Mouse (Mus musculus): ENCODE data around the gene Pou2f2. TPM values are rescaled to one million over a fixed set of nuclear protein-coding genes. Genes with fewer than 3 reads are reported as not detected.

Gene Pou2f2
- polyA plus RNA-seq, 1 experiment from 2014 or later: 0.59 TPM

- no peak for ATAC-seq (replicated peaks; ENCODE audit: low FRiP score, low read depth)
These were observed 112.2 kb downstream of the Pou2f2 start for GRCm38 (mm10) chr7:25067338-25067737.

GRCm38 (mm10) chr7:25063900-25064299 is 115.6 kb downstream of the Pou2f2 start:
- TF ChIP-seq CTCF (IDR thresholded peaks at IDR 0.05; ENCODE audit: low read depth): no peak
- H3K9me3 ChIP-seq (replicated peaks; ENCODE audit: low read length): no peaks in the 10 kb centered on the region
- no peak overlapping the region for H3K4me2 ChIP-seq (ENCODE audit: low read length)
- peaks cover 44% of the 10 kb centered on the region for H3K36me3 ChIP-seq (ENCODE audit: insufficient read depth, low read length)
- H3K27me3 ChIP-seq (ENCODE audit: insufficient read depth, low read length): no peaks in the 10 kb centered on the region
- no peaks in the 10 kb centered on the region for H3K4me1 ChIP-seq (replicated peaks; ENCODE audit: insufficient read depth, low read length)
- 78% methylated on average over 8 of the region's 8 CpGs for WGBS
- H3K9ac ChIP-seq (ENCODE audit: low read depth, low read length): no peak overlapping the region
- H3K4me3 ChIP-seq (replicated peaks; ENCODE audit: low read depth, low read length): no peak overlapping the region
- H3K27ac ChIP-seq: no peak overlapping the region
- DNase-seq (ENCODE audit: low spot score): no peak
- no peak for ATAC-seq (replicated peaks; ENCODE audit: low FRiP score, low read depth)

More at GRCm38 (mm10) chr7:25067338-25067737, 112.2 kb downstream of the Pou2f2 start:
- H3K4me3 ChIP-seq (replicated peaks; ENCODE audit: low read depth, low read length): no peak overlapping the region
- H3K9ac ChIP-seq (ENCODE audit: low read depth, low read length): no peak overlapping the region
- no peak overlapping the region for H3K27ac ChIP-seq
- peaks cover 26% of the 10 kb centered on the region for H3K36me3 ChIP-seq (ENCODE audit: insufficient read depth, low read length)
- 78% methylated on average over 7 of the region's 7 CpGs for WGBS
- no peak for TF ChIP-seq CTCF (IDR thresholded peaks at IDR 0.05; ENCODE audit: low read depth)
- H3K27me3 ChIP-seq (ENCODE audit: insufficient read depth, low read length): no peaks in the 10 kb centered on the region
- no peak for DNase-seq (ENCODE audit: low spot score)
- peaks cover 8% of the 10 kb centered on the region; the same call in 1 of the 2 replicates for H3K4me1 ChIP-seq (replicated peaks; ENCODE audit: insufficient read depth, low read length)
- no peak overlapping the region for H3K4me2 ChIP-seq (ENCODE audit: low read length)
- no peaks in the 10 kb centered on the region for H3K9me3 ChIP-seq (replicated peaks; ENCODE audit: low read length)

GRCm38 (mm10) chr7:25063346-25063745 is 116.2 kb downstream of the Pou2f2 start:
- no peaks in the 10 kb centered on the region for H3K27me3 ChIP-seq (ENCODE audit: insufficient read depth, low read length)
- ATAC-seq (replicated peaks; ENCODE audit: low FRiP score, low read depth) (no peak), DNase-seq (ENCODE audit: low spot score) (no peak)
- H3K36me3 ChIP-seq (ENCODE audit: insufficient read depth, low read length): peaks cover 46% of the 10 kb centered on the region
- no peak overlapping the region for H3K4me2 ChIP-seq (ENCODE audit: low read length)
- H3K27ac ChIP-seq: no peak overlapping the region
- H3K9ac ChIP-seq (ENCODE audit: low read depth, low read length): no peak overlapping the region
- WGBS: 97% methylated on average over 6 of the region's 6 CpGs
- no peak overlapping the region for H3K4me3 ChIP-seq (replicated peaks; ENCODE audit: low read depth, low read length)
- H3K9me3 ChIP-seq (replicated peaks; ENCODE audit: low read length): no peaks in the 10 kb centered on the region
- H3K4me1 ChIP-seq (replicated peaks; ENCODE audit: insufficient read depth, low read length): no peaks in the 10 kb centered on the region
- TF ChIP-seq CTCF (IDR thresholded peaks at IDR 0.05; ENCODE audit: low read depth): no peak

- Histone ChIP-seq H3K9me3 (replicated peaks; ENCODE audit: low read length) (no peaks in the 10 kb centered on the region), H3K27me3 (ENCODE audit: insufficient read depth, low read length) (no peaks in the 10 kb centered on the region), H3K4me3 (replicated peaks; ENCODE audit: low read depth, low read length) (no peak overlapping the region), H3K4me2 (ENCODE audit: low read length) (no peak overlapping the region), H3K9ac (ENCODE audit: low read depth, low read length) (no peak overlapping the region), H3K36me3 (ENCODE audit: insufficient read depth, low read length) (peaks cover 40% of the 10 kb centered on the region), H3K4me1 (replicated peaks; ENCODE audit: insufficient read depth, low read length) (no peaks in the 10 kb centered on the region), H3K27ac (no peak overlapping the region)
- ATAC-seq (replicated peaks; ENCODE audit: low FRiP score, low read depth) (no peak; the same call in 1 of the 2 replicates), DNase-seq (ENCODE audit: low spot score) (no peak)
- no peak for TF ChIP-seq CTCF (IDR thresholded peaks at IDR 0.05; ENCODE audit: low read depth)
- 68% methylated on average over 14 of the region's 14 CpGs for WGBS
These were observed 120.7 kb downstream of the Pou2f2 start for GRCm38 (mm10) chr7:25058836-25059235.

- Histone ChIP-seq H3K4me3 (replicated peaks; ENCODE audit: low read depth, low read length) (no peak overlapping the region), H3K9me3 (replicated peaks; ENCODE audit: low read length) (no peaks in the 10 kb centered on the region), H3K9ac (ENCODE audit: low read depth, low read length) (no peak overlapping the region), H3K36me3 (ENCODE audit: insufficient read depth, low read length) (peaks cover 40% of the 10 kb centered on the region), H3K27me3 (ENCODE audit: insufficient read depth, low read length) (no peaks in the 10 kb centered on the region), H3K4me2 (ENCODE audit: low read length) (no peak overlapping the region), H3K27ac (no peak overlapping the region), H3K4me1 (replicated peaks; ENCODE audit: insufficient read depth, low read length) (no peaks in the 10 kb centered on the region)
- no peak for ATAC-seq (replicated peaks; ENCODE audit: low FRiP score, low read depth)
- TF ChIP-seq CTCF (IDR thresholded peaks at IDR 0.05; ENCODE audit: low read depth): no peak
- WGBS: 80% methylated on average over 8 of the region's 8 CpGs
- DNase-seq (ENCODE audit: low spot score): no peak
These were observed 121.1 kb downstream of the Pou2f2 start for GRCm38 (mm10) chr7:25058394-25058793.

GRCm38 (mm10) chr7:25057888-25058287 is 121.6 kb downstream of the Pou2f2 start:
- no peaks in the 10 kb centered on the region for H3K9me3 ChIP-seq (replicated peaks; ENCODE audit: low read length)

GRCm38 (mm10) chr7:25056951-25057350 is 122.6 kb downstream of the Pou2f2 start:
- Histone ChIP-seq H3K27me3 (ENCODE audit: insufficient read depth, low read length) (no peaks in the 10 kb centered on the region), H3K9me3 (replicated peaks; ENCODE audit: low read length) (no peaks in the 10 kb centered on the region), H3K27ac (no peak overlapping the region), H3K9ac (ENCODE audit: low read depth, low read length) (no peak overlapping the region), H3K4me3 (replicated peaks; ENCODE audit: low read depth, low read length) (no peak overlapping the region), H3K4me1 (replicated peaks; ENCODE audit: insufficient read depth, low read length) (no peaks in the 10 kb centered on the region), H3K36me3 (ENCODE audit: insufficient read depth, low read length) (peaks cover 30% of the 10 kb centered on the region; the same call in 1 of the 2 replicates), H3K4me2 (ENCODE audit: low read length) (no peak overlapping the region)
- WGBS: 64% methylated on average over 4 of the region's 4 CpGs
- DNase-seq (ENCODE audit: low spot score): no peak
- ATAC-seq (replicated peaks; ENCODE audit: low FRiP score, low read depth): no peak
- no peak for TF ChIP-seq CTCF (IDR thresholded peaks at IDR 0.05; ENCODE audit: low read depth)

More at GRCm38 (mm10) chr7:25057888-25058287, 121.6 kb downstream of the Pou2f2 start:
- H3K4me3 ChIP-seq (replicated peaks; ENCODE audit: low read depth, low read length): no peak overlapping the region
- no peak for DNase-seq (ENCODE audit: low spot score)
- 89% methylated on average over 5 of the region's 5 CpGs for WGBS
- no peak overlapping the region for H3K27ac ChIP-seq
- no peaks in the 10 kb centered on the region for H3K27me3 ChIP-seq (ENCODE audit: insufficient read depth, low read length)
- H3K9ac ChIP-seq (ENCODE audit: low read depth, low read length): no peak overlapping the region
- H3K36me3 ChIP-seq (ENCODE audit: insufficient read depth, low read length): peaks cover 38% of the 10 kb centered on the region
- H3K4me1 ChIP-seq (replicated peaks; ENCODE audit: insufficient read depth, low read length): no peaks in the 10 kb centered on the region
- ATAC-seq (replicated peaks; ENCODE audit: low FRiP score, low read depth): no peak
- TF ChIP-seq CTCF (IDR thresholded peaks at IDR 0.05; ENCODE audit: low read depth): no peak
- no peak overlapping the region for H3K4me2 ChIP-seq (ENCODE audit: low read length)

Measured in kidney, postnatal 0 days (tissue).